Mouse (Mus musculus) ES-Bruce4 (cell line): ENCODE data around the gene Atxn7l1. TPM values are rescaled to one million over a fixed set of nuclear protein-coding genes. Genes with fewer than 3 reads are reported as not detected.

ENCODE experiments used
- H3K27ac ChIP-seq: 2 replicates; pipeline ENCODE4 v1.5.1; 2012; ENCODE audit warnings: low read length, inconsistent platforms; ENCODE audit not compliant: insufficient read depth
- H3K27me3 ChIP-seq: 2 replicates; pipeline ENCODE4 v1.6.1; 2012; ENCODE audit warnings: mild to moderate bottlenecking, low read length, inconsistent platforms; ENCODE audit not compliant: control insufficient read depth, poor library complexity, insufficient read depth, severe bottlenecking
- H3K36me3 ChIP-seq: 2 replicates; pipeline ENCODE4 v1.6.1; 2012; ENCODE audit warnings: inconsistent platforms, mild to moderate bottlenecking, low read length, moderate library complexity; ENCODE audit not compliant: control insufficient read depth, poor library complexity, insufficient read depth, severe bottlenecking
- H3K4me1 ChIP-seq: one replicate; pipeline ENCODE4 v1.8.1; 2011; ENCODE audit warnings: low read length; ENCODE audit not compliant: control insufficient read depth, insufficient read depth
- H3K4me3 ChIP-seq: 2 replicates; pipeline ENCODE4 v1.5.1; 2011; ENCODE audit warnings: low read depth, mild to moderate bottlenecking, low read length
- H3K9ac ChIP-seq: 2 replicates; pipeline ENCODE4 v1.6.1; 2012; ENCODE audit warnings: low read depth, mild to moderate bottlenecking, inconsistent platforms; ENCODE audit not compliant: poor library complexity, severe bottlenecking
- H3K9me3 ChIP-seq: replicated peaks from 2 replicates; pipeline ENCODE4 v1.6.1; 2012; ENCODE audit warnings: mild to moderate bottlenecking, low read length, inconsistent platforms; ENCODE audit not compliant: control insufficient read depth, poor library complexity, insufficient read depth, severe bottlenecking
- CTCF ChIP-seq: IDR thresholded peaks from one replicate; pipeline ENCODE4 v1.8.1; 2011; ENCODE audit warnings: low read depth, low read length
- EP300 ChIP-seq: IDR thresholded peaks from 2 replicates; pipeline ENCODE4 v1.6.1; 2011; ENCODE audit warnings: low read depth, low read length; ENCODE audit not compliant: insufficient read depth
- POLR2A ChIP-seq: IDR thresholded peaks from one replicate; pipeline ENCODE4 v1.8.1; 2011; ENCODE audit warnings: low read length; ENCODE audit not compliant: insufficient read depth
- polyA plus RNA-seq: library from polyadenylated mRNA; stranded (reverse); fragments of >200 nt; gene quantifications from 2 replicates; pipeline ENCODE4 v1.2.4, GENCODE M21; 2011; ENCODE audit warnings: low read depth; ENCODE audit not compliant: missing spikeins, insufficient read depth, insufficient read length

The Atxn7l1 gene
- polyA plus RNA-seq, 1 experiment = 16.1 TPM

GRCm38 (mm10) chr12:33222187-33222586, 74.7 kb downstream of the Atxn7l1 start:
- Histone ChIP-seq H3K9ac (no peak overlapping the region), H3K9me3 (no peaks in the 10 kb centered on the region), H3K4me1 (peaks cover 2% of the 10 kb centered on the region), H3K27ac (no peak overlapping the region), H3K27me3 (no peaks in the 10 kb centered on the region), H3K36me3 (no peaks in the 10 kb centered on the region), H3K4me3 (no peak overlapping the region)
- no peak for TF ChIP-seq CTCF
- TF ChIP-seq EP300 = no peak
- no peak for TF ChIP-seq POLR2A

GRCm38 (mm10) chr12:33225117-33225541, 77.6 kb downstream of the Atxn7l1 start:
- H3K36me3 ChIP-seq = no peaks in the 10 kb centered on the region
- no peak overlapping the region for H3K27ac ChIP-seq
- no peak overlapping the region for H3K9ac ChIP-seq
- no peak overlapping the region for H3K4me3 ChIP-seq
- TF ChIP-seq POLR2A = no peak
- H3K4me1 ChIP-seq = peaks cover 2% of the 10 kb centered on the region
- no peaks in the 10 kb centered on the region for H3K27me3 ChIP-seq
- H3K9me3 ChIP-seq = no peaks in the 10 kb centered on the region

- Histone ChIP-seq H3K27me3 (no peaks in the 10 kb centered on the region), H3K9me3 (no peaks in the 10 kb centered on the region), H3K4me3 (no peak overlapping the region), H3K4me1 (no peaks in the 10 kb centered on the region), H3K27ac (no peak overlapping the region), H3K36me3 (no peaks in the 10 kb centered on the region), H3K9ac (no peak overlapping the region)
- TF ChIP-seq EP300 = no peak
- TF ChIP-seq POLR2A = no peak
- TF ChIP-seq CTCF = no peak
Measured at GRCm38 (mm10) chr12:33225978-33226377, 78.5 kb downstream of the Atxn7l1 start.

GRCm38 (mm10) chr12:33226596-33226995, 79.1 kb downstream of the Atxn7l1 start:
- TF ChIP-seq EP300 = no peak
- TF ChIP-seq POLR2A = no peak
- TF ChIP-seq CTCF = no peak
- no peak overlapping the region for H3K4me3 ChIP-seq
- H3K27ac ChIP-seq = no peak overlapping the region

GRCm38 (mm10) chr12:33235314-33235713, 87.8 kb downstream of the Atxn7l1 start:
- TF ChIP-seq CTCF (no peak), POLR2A (no peak), EP300 (no peak)
- no peak overlapping the region for H3K4me3 ChIP-seq
- H3K36me3 ChIP-seq = no peaks in the 10 kb centered on the region
- no peaks in the 10 kb centered on the region for H3K9me3 ChIP-seq
- no peaks in the 10 kb centered on the region for H3K4me1 ChIP-seq
- no peaks in the 10 kb centered on the region for H3K27me3 ChIP-seq
- no peak overlapping the region for H3K9ac ChIP-seq
- no peak overlapping the region for H3K27ac ChIP-seq

More at GRCm38 (mm10) chr12:33226596-33226995, 79.1 kb downstream of the Atxn7l1 start:
- H3K9me3 ChIP-seq = no peaks in the 10 kb centered on the region
- H3K9ac ChIP-seq = no peak overlapping the region
- no peaks in the 10 kb centered on the region for H3K36me3 ChIP-seq
- no peaks in the 10 kb centered on the region for H3K4me1 ChIP-seq
- no peaks in the 10 kb centered on the region for H3K27me3 ChIP-seq

GRCm38 (mm10) chr12:33235771-33236323, 88.4 kb downstream of the Atxn7l1 start:
- Histone ChIP-seq H3K36me3 (no peaks in the 10 kb centered on the region), H3K9ac (no peak overlapping the region), H3K9me3 (no peaks in the 10 kb centered on the region), H3K27me3 (no peaks in the 10 kb centered on the region), H3K4me3 (no peak overlapping the region), H3K4me1 (no peaks in the 10 kb centered on the region), H3K27ac (no peak overlapping the region)
- TF ChIP-seq POLR2A (no peak), CTCF (no peak), EP300 (no peak)
